Mouse (Mus musculus): ENCODE measurements around the gene Txndc15. TPM values are rescaled to one million over a fixed set of nuclear protein-coding genes. Genes with fewer than 3 reads are reported as not detected.
"Not testable (repeated sequence)": the region's sequence is repeated elsewhere in the genome, so short reads cannot be mapped to it uniquely, and the experiment has no call there.

Gene Txndc15
- polyA plus RNA-seq, 1 experiment from 2014 or later = 114 TPM

- peak; percentile 36 for ATAC-seq
- in situ Hi-C loops (cut with MboI; ENCODE audit: low pct_unique_long_range_greater_than_20kb) = no loop called here
- CTCF ChIA-PET = interaction anchor here (1.1 to 2.3 kb wide), 6 partner anchors 10 to 34 kb away, joined by 3 to 13 read pairs (median 4); partner anchors contain the start of genes Pcbd2 and Txndc15
- H3K27me3 ChIP-seq = no peaks in the 10 kb centered on the region
- POLR2A ChIA-PET = interaction anchor here (0.5 to 3.6 kb wide), 5 partner anchors 8 to 123 kb away, joined by 3 to 20 read pairs (median 3); partner anchors contain the start of genes Pcbd2 and Txndc15
- TF ChIP-seq CTCF (IDR thresholded peaks at IDR 0.05) = no peak
- no peak for DNase-seq (ENCODE audit: low read depth, low spot score)
Measured at GRCm38 (mm10) chr13:55693243-55693721, 21.2 kb upstream of the Txndc15 start.

GRCm38 (mm10) chr13:55694110-55694509 is 20.3 kb upstream of the Txndc15 start:
- DNase-seq (ENCODE audit: low read depth, low spot score) (no peak), ATAC-seq (no peak)
- TF ChIP-seq CTCF (IDR thresholded peaks at IDR 0.05) = no peak
- no peaks in the 10 kb centered on the region for H3K27me3 ChIP-seq
- CTCF ChIA-PET = interaction anchor here (1.4 to 2.3 kb wide), 2 partner anchors 18 to 34 kb away, joined by 3 to 13 read pairs; partner anchors contain the start of gene Pcbd2
- POLR2A ChIA-PET = interaction anchor here (0.8 to 3.6 kb wide), 2 partner anchors 33 to 70 kb away, joined by 4 to 20 read pairs; partner anchors contain the start of gene Pcbd2
- in situ Hi-C loops (cut with MboI; ENCODE audit: low pct_unique_long_range_greater_than_20kb) = no loop called here

- POLR2A ChIA-PET = interaction anchor here (0.7 kb wide), 1 partner anchor 15 kb away, joined by 5 read pairs; no protein-coding TSS in a partner anchor
- ATAC-seq; H3K27me3 ChIP-seq; DNase-seq (ENCODE audit: low read depth, low spot score); in situ Hi-C loops (cut with MboI; ENCODE audit: low pct_unique_long_range_greater_than_20kb): not testable (repeated sequence)
- CTCF ChIA-PET = interaction anchor here (1.3 kb wide), 1 partner anchor 31 kb away, joined by 4 read pairs; the partner anchor contains the start of gene Pcbd2
Measured at GRCm38 (mm10) chr13:55695989-55696388, 18.5 kb upstream of the Txndc15 start.

- no peak for DNase-seq (ENCODE audit: low read depth, low spot score)
- POLR2A ChIA-PET = no interaction called here
- no peaks in the 10 kb centered on the region for H3K27me3 ChIP-seq
- in situ Hi-C loops (cut with MboI; ENCODE audit: low pct_unique_long_range_greater_than_20kb) = no loop called here
- CTCF ChIA-PET = no interaction called here
- no peak for TF ChIP-seq CTCF (IDR thresholded peaks at IDR 0.05)
- no peak for ATAC-seq
Measured at GRCm38 (mm10) chr13:55704301-55704700, 10.1 kb upstream of the Txndc15 start.

- DNase-seq (ENCODE audit: low read depth, low spot score) (no peak), ATAC-seq (no peak)
- H3K27me3 ChIP-seq = no peaks in the 10 kb centered on the region
- in situ Hi-C loops (cut with MboI; ENCODE audit: low pct_unique_long_range_greater_than_20kb) = no loop called here
- POLR2A ChIA-PET = no interaction called here
- TF ChIP-seq CTCF (IDR thresholded peaks at IDR 0.05) = no peak
- CTCF ChIA-PET = interaction anchor here (1.4 to 1.6 kb wide), 2 partner anchors 14 to 19 kb away, joined by 3 to 4 read pairs; partner anchors contain the start of gene Pcbd2
Measured at GRCm38 (mm10) chr13:55712846-55713245, 1.6 kb upstream of the Txndc15 start.

GRCm38 (mm10) chr13:55715167-55715512 is 690 bp downstream of the Txndc15 start:
- in situ Hi-C loops (cut with MboI; ENCODE audit: low pct_unique_long_range_greater_than_20kb) = no loop called here
- ATAC-seq (no peak), DNase-seq (ENCODE audit: low read depth, low spot score) (no peak)
- H3K27me3 ChIP-seq = no peaks in the 10 kb centered on the region
- no peak for TF ChIP-seq CTCF (IDR thresholded peaks at IDR 0.05)
- ChIA-PET CTCF (interaction anchor here (0.7 kb wide), 1 partner anchor 22 kb away, joined by 3 read pairs; the partner anchor contains the start of gene B230219D22Rik), POLR2A (interaction anchor here (0.5 to 1.2 kb wide), 3 partner anchors 10 to 80 kb away, joined by 3 to 4 read pairs (median 3); partner anchors contain the start of genes B230219D22Rik and Ddx46)

- TF ChIP-seq CTCF (IDR thresholded peaks at IDR 0.05) = no peak
- DNase-seq (ENCODE audit: low read depth, low spot score) (no peak), ATAC-seq (no peak)
- no peaks in the 10 kb centered on the region for H3K27me3 ChIP-seq
- POLR2A ChIA-PET = interaction anchor here (1.2 kb wide), 1 partner anchor 9 kb away, joined by 4 read pairs; no protein-coding TSS in a partner anchor
- CTCF ChIA-PET = interaction anchor here (1.0 kb wide), 1 partner anchor 24 kb away, joined by 3 read pairs; no protein-coding TSS in a partner anchor
- in situ Hi-C loops (cut with MboI; ENCODE audit: low pct_unique_long_range_greater_than_20kb) = no loop called here
Measured at GRCm38 (mm10) chr13:55715908-55716510, 1.6 kb downstream of the Txndc15 start.

GRCm38 (mm10) chr13:55721516-55721915 is 7.1 kb downstream of the Txndc15 start:
- H3K27me3 ChIP-seq = no peaks in the 10 kb centered on the region
- in situ Hi-C loops (cut with MboI; ENCODE audit: low pct_unique_long_range_greater_than_20kb) = no loop called here
- POLR2A ChIA-PET = no interaction called here
- no peak for TF ChIP-seq CTCF (IDR thresholded peaks at IDR 0.05)
- CTCF ChIA-PET = no interaction called here
- ATAC-seq = no peak
- DNase-seq (ENCODE audit: low read depth, low spot score) = no peak

- ATAC-seq = no peak
- CTCF ChIA-PET = no interaction called here
- TF ChIP-seq CTCF (IDR thresholded peaks at IDR 0.05) = no peak
- POLR2A ChIA-PET = no interaction called here
- in situ Hi-C loops (cut with MboI; ENCODE audit: low pct_unique_long_range_greater_than_20kb) = no loop called here
- no peaks in the 10 kb centered on the region for H3K27me3 ChIP-seq
- DNase-seq (ENCODE audit: low read depth, low spot score) = no peak
Measured at GRCm38 (mm10) chr13:55721995-55722394, 7.5 kb downstream of the Txndc15 start.

GRCm38 (mm10) chr13:55726598-55727119 is 12.2 kb downstream of the Txndc15 start:
- H3K27me3 ChIP-seq = no peaks in the 10 kb centered on the region

More at GRCm38 (mm10) chr13:55726598-55727119, 12.2 kb downstream of the Txndc15 start:
- CTCF ChIA-PET = interaction anchor here (1.1 to 2.7 kb wide), 10 partner anchors 9 to 133 kb away, joined by 3 to 13 read pairs (median 4); partner anchors contain the start of gene B230219D22Rik
- no peak for TF ChIP-seq CTCF (IDR thresholded peaks at IDR 0.05)
- ATAC-seq (no peak), DNase-seq (ENCODE audit: low read depth, low spot score) (no peak)
- POLR2A ChIA-PET = interaction anchor here (1.4 to 3.7 kb wide), 2 partner anchors 33 to 36 kb away, joined by 7 to 20 read pairs; partner anchors contain the start of gene B230219D22Rik
- in situ Hi-C loops (cut with MboI; ENCODE audit: low pct_unique_long_range_greater_than_20kb) = loop anchor here (5.0 kb wide), 1 partner anchor 54 kb away; no protein-coding TSS in a partner anchor
